Mouse (Mus musculus): Measurements from ENCODE around the gene Khdrbs1.

- TF ChIP-seq CTCF (IDR thresholded peaks at IDR 0.05; ENCODE audit: borderline replicate concordance, control insufficient read depth, extremely low read depth, insufficient read depth, low read length, poor library complexity) (no peak), POLR2A (IDR thresholded peaks at IDR 0.05; ENCODE audit: control insufficient read depth, extremely low read depth, insufficient read depth, low read length, poor library complexity) (no peak)
Observed at GRCm38 (mm10) chr4:129755455-129755854, 13.4 kb upstream of the Khdrbs1 start.

Measured in thymus, adult 2 months (tissue).